Mouse (Mus musculus) cerebellum, adult 8-10 months (tissue): Measurements from ENCODE around the gene H2-Q10.
"Not testable (repeated sequence)": the region's sequence is repeated elsewhere in the genome, so short reads cannot be mapped to it uniquely, and the experiment has no call there.

Experiments used
- DNase-seq: peaks from one replicate; pipeline ENCODE4 v3.0.0; 2022

H2-Q10 gene

DNA sequence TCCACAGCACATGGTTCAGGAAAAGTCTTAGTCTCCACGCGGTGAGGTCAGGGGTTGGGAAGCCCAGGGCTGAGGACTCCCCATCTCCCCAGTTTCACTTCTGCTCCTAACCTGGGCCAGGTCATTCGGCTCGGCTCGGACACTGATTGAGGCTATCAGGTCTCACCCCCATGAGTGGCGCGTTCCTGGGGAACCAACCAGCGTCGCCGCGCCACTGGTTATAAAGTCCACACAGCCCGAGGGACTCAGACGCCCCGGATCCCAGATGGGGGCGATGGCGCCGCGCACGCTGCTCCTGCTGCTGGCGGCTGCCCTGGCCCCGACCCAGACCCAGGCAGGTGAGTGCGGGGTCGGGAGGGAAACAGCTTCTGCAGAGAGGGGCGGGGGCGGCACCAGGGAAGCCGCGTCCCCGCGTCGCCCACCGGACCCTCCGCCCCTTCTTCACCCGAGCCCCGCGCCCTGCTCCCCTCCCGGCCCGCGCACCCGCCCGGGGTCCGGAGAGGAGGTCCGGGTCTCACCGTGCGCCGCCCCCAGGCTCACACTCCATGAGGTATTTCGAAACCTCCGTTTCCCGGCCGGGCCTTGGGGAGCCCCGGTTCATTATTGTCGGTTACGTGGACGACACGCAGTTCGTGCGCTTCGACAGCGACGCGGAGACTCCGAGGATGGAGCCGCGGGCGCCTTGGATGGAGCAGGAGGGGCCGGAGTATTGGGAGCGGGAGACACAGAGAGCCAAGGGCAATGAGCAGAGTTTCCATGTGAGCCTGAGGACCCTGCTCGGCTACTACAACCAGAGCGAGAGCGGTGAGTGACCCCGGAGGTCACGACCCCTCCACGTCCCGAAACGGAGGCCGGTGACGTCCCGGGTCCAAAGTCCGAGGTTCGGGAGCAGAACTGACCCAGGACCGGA, at the start of gene H2-Q10:
Gene H2-Q10, plus strand, starts transcription at position 248 of the 910 bp plus-strand sequence.
- DNase-seq, result no peak

GRCm38 (mm10) chr17:35420206-35420810, 49.6 kb upstream of the H2-Q10 start:
- DNase-seq, result not testable (repeated sequence)

- not testable (repeated sequence) for DNase-seq
Observed at GRCm38 (mm10) chr17:35421331-35421730, 48.6 kb upstream of the H2-Q10 start.

GRCm38 (mm10) chr17:35422360-35422759, 47.5 kb upstream of the H2-Q10 start:
- DNase-seq, result not testable (repeated sequence)

DNA sequence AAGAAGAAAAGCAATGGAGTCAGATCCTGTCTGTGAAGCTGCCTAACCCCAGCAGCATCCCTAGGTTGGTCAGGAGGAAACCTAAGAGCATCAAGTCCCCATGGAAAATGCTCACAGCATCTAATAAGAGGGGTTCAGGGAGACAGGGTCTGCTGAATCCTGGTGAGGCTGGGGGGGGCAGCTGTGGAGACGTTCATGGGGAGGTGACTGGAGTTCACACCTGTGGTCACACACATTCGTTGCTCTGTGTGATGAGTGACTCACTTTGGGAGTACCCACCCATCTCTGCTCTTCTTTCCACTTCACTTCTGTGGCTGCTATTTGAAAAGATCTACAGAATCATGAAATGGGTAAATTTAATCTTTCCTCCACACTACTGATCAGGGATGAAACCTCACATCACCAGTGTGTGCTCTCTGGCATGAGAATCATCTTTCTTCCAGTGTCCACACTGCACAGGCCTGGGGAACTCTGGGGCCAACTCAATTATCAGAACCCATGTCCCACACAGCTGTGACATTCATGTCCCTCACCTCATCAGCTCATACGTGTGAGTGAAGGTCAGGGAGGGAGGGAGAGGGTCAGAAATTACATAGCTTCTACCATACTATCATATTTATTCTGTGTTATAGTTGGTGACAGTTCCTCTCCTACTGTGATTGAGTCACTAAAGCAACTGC, 46.6 kb upstream of the H2-Q10 start:
- DNase-seq, result not testable (repeated sequence)

DNA sequence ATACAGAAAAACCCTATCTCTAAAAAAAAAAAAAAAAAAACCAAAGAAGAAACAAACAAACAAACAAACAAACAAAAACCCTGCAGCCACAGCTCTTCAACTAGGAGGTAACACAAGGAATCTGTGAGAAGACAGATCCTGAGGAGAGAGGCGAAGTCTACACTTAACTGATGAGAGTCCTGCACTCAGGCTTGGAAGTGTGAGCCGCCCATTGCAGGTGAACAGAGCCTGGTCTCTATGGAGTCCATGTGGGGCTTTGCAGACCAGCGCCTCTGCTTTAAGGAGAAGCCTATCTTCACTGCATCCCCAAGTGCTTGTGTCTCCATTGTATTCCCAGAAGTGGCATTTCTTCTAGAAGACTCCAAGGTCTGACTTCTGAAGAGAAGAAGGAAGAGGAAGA, 45.8 kb upstream of the H2-Q10 start:
- not testable (repeated sequence) for DNase-seq

- DNase-seq, result not testable (repeated sequence)
Observed at GRCm38 (mm10) chr17:35424624-35425416, 45.1 kb upstream of the H2-Q10 start, which contains the start of gene H2-Q6. Gene H2-Q6, plus strand, starts transcription at chr17:35424850.

DNA sequence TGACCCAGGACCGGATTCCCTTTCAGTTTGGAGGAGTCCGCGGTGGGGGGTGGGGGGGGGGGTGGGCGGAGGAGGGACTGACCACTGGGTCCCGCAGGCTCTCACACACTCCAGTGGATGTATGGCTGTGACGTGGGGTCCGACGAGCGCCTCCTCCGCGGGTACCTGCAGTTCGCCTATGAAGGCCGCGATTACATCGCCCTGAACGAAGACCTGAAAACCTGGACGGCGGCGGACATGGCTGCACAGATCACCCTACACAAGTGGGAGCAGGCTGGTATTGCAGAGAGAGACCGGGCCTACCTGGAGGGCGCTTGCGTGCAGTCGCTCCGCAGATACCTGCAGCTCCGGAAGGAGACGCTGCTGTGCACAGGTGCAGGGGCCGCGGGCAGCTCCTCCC, 44.4 kb upstream of the H2-Q10 start:
- not testable (repeated sequence) for DNase-seq

DNA sequence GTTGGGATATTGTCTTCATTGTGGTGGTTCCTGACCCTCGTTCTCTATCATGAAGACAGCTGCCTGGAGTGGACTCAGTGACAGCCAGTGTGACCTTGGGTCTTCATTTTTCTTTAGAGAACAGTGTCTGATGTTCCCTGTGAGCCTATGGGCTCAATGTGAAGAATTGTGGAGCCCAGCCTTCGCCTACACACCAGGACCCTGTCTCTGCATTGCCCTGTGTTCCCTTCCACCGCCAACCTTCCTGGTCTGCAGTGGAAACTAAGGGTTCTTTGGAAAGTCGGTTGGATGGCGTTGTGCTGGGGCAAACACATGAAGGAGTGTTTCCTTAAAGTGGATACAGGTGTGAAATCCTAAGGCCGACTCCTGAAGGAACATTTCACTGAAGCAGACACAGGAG, 41.0 kb upstream of the H2-Q10 start:
- DNase-seq, result not testable (repeated sequence)

DNA sequence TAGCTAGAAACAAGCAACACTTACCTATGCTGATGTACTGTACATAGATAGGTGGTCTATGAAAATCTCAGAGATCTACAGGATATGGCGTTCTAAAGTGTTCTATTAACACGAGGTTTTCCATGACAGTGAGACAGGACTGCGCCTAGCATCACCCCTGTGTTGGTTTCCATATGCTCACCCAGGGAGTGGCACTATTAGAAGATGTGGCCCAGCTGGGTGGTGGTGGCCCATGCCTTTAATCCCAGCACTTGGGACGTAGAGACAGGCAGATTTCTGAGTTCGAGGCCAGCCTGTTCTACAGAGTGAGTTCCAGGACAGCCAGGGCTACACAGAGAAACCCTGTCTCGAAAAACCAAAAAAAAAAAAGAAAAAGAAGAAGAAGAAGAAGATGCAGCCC, 39.2 kb upstream of the H2-Q10 start:
- not testable (repeated sequence) for DNase-seq

- DNase-seq, result not testable (repeated sequence)
Observed at GRCm38 (mm10) chr17:35432167-35432566, 37.7 kb upstream of the H2-Q10 start.

DNA sequence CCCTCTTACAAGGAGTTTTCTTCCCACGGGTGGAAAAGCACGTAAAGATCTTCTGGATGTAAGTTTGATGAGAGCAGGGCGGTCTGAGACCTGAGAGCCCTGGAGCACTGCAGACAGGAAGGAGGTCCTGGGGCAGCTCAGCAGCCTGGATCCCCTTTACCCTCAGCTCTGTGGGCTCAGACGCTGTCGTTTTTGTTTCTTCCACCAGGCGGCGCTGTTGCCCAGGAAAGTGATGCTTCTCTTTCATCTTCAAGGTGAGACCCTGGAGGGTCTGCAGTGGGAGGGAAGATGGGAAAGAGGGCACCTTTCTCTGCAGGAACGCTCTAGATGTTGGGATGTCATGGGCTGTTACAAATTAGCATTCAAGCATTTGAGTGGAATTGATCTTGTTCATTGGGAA, 35.1 kb upstream of the H2-Q10 start:
- DNase-seq, result not testable (repeated sequence)

GRCm38 (mm10) chr17:35435577-35435976, 34.3 kb upstream of the H2-Q10 start:
- not testable (repeated sequence) for DNase-seq

DNA sequence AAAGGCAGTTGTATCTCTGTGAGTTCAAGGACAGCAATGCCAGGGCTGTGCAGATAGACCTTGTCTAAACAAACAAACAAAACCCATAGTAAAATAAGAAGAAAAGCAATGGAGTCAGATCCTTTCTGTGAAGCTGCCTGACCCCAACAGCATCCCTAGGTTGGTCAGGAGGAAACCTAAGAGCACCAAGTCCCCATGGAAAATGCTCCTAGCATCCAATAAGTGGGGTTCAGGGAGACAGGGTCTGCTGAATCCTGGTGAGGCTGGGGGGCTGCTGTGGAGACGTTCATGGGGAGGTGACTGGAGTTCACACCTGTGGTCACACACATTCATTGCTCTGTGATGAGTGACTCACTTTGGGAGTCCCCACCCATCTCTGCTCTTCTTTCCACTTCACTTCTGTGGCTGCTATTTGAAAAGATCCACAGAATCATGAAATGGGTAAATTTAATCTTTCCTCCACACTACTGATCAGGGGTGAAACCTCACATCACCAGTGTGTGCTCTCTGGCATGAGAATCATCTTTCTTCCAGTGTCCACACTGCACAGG, 32.4 kb upstream of the H2-Q10 start:
- not testable (repeated sequence) for DNase-seq

- not testable (repeated sequence) for DNase-seq
Observed at GRCm38 (mm10) chr17:35438395-35438794, 31.5 kb upstream of the H2-Q10 start.

DNA sequence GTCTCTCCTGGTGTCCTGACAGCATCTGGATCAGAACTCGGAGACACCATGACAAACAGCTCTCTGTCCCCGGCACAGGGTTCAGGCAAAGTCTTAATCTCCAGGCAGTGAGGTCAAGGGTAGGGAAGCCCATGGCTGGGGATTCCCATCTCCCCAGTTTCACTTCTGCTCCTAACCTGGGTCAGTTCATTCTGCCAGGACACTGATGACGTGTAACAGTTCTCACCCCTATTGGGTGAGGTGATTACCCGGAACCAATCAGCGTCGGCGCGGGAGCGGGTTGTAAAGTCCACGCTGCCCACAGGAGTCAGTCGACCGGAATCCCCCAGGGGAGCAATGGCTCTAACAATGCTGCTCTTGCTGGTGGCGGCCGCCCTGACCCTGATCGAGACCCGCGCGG, 31.0 kb upstream of the H2-Q10 start, which contains the start of gene H2-Q7:
Gene H2-Q7, plus strand, starts transcription at position 271 of the 400 bp plus-strand sequence.
- peak; percentile 16 for DNase-seq

DNA sequence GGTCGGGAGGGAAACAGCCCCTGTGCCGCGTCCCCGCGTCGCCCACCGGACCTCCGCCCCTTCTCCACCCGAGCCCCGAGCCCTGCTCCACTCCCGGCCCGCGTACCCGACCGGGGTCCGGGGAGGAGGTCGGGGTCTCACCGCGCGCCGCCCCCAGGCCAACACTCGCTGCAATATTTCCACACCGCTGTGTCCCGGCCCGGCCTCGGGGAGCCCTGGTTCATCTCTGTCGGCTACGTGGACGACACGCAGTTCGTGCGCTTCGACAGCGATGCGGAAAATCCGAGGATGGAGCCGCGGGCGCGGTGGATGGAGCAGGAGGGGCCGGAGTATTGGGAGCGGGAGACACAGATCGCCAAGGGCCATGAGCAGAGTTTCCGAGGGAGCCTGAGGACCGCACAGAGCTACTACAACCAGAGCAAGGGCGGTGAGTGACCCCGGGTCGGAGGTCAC, 30.6 kb upstream of the H2-Q10 start:
- DNase-seq, result not testable (repeated sequence)

GRCm38 (mm10) chr17:35439925-35440645, 29.8 kb upstream of the H2-Q10 start:
- not testable (repeated sequence) for DNase-seq

DNA sequence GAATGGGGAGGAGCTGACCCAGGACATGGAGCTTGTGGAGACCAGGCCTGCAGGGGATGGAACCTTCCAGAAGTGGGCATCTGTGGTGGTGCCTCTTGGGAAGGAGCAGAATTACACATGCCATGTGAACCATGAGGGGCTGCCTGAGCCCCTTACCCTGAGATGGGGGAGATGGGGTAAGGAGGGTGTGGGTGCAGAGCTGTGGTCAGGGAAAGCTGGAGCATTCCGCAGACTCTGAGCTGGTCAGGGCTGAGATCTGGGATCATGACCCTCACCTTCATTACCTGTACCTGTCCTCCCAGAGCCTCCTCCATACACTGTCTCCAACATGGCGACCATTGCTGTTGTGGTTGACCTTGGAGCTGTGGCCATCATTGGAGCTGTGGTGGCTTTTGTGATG, 27.5 kb upstream of the H2-Q10 start:
- DNase-seq, result not testable (repeated sequence)

- DNase-seq, result not testable (repeated sequence)
Observed at GRCm38 (mm10) chr17:35444510-35444909, 25.4 kb upstream of the H2-Q10 start.

DNA sequence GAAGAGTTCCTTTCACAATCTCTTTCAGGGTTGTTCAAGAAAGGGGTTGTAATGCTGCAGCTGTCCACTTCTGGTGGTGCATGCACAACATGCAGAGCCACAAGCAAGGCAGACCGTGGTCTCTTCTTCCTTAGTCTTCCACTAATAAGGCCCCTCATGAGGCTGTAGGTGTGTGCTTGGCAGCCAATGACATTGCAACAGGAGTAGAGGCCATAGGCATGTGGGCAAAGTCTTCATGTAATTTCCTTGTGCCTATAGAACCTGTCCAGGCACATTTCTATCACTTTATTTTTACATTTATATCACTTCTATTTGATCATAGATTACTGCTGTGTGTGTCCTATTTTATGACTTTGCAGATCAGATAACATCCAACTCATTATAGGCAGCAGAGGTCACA, 11.6 kb upstream of the H2-Q10 start:
- DNase-seq, result not testable (repeated sequence)
